Mouse (Mus musculus) kidney, adult 18-20 months (tissue): ENCODE results near the gene Irak1.
A peak's percentile ranks its signal among the peaks of the same experiment; 100 is the strongest.

ENCODE experiments used
- DNase-seq: peaks from one replicate; pipeline ENCODE4 v3.0.0; 2021

Irak1 gene

GRCm38 (mm10) chrX:74023188-74024049 is at the start of gene Irak1:
Irak1 (minus strand) TSS chrX:74023918.
- peak; percentile 85 for DNase-seq

DNA sequence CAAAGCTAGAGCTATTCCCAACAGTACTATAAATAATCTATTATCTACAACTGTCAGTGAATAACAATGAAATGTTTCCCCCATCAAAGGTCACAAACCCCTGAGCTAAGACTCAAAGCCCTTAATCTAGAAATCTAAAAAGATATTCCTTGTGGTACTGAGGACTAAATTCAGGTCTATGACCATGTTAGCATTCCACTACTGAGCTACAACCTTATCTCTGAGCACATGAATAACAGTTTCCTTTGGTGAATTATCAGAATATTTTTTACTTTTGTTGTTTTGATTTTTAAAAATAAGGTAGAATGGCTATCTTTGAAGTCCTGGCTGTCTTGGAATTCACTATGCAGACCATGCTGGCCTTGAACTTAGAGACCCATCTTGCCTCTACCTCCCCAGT is 47.1 kb upstream of the Irak1 start:
- no peak for DNase-seq

DNA sequence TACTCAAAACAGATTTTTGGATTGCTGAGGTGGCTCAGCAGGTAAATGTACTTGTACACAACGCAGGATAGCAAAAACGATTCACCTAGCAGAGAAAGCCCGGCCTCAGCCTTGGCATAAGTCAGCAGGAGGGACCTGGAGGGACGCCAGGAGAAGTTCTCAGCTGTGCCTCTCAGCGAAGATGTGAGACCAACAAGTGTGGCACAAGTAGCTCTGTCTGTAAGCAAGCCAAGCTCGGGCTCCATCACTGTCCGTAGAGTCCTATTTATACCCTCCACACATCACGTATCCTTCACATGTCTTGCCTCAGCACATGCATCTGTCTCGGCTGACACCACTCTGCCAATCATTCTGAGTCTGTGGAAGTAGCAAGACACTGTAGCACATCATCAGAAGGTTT is 44.2 kb upstream of the Irak1 start:
- DNase-seq, result peak; percentile 11

GRCm38 (mm10) chrX:74045107-74045506 is 21.4 kb upstream of the Irak1 start:
- DNase-seq, result no peak

DNA sequence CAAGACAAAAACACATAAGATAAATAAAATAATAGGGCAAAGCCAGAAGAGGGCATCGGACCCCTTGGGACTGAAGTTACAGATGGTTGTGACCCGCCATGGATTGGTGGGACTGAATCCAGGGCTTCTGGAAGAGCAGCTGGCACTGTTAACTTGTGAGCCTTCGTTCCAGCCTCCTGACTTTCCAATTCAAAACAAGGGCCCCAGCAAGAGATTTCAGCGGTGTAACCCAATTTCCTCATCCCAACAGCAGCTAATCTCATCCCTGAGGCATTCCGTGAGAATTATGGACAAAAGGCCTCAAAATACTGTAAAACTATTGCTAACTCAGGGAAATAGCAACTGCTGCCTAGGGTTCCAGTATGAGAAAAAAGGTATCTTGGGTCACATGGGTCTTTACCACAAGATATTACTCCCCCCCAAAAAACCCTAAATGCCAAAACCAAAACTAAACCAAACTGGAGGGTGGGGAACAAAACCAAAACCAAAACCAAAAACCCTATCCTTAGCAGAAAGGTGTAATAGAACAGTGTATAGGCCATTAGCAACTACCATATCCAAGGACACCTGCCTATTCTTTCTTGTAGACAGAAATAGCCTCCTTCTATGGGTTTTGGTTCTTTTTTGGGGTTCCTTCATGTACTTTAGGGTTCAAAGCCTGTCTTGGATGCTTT is 14.1 kb upstream of the Irak1 start:
- DNase-seq, result no peak

GRCm38 (mm10) chrX:74030000-74030399 is 6.3 kb upstream of the Irak1 start:
- peak; percentile 15 for DNase-seq

DNA sequence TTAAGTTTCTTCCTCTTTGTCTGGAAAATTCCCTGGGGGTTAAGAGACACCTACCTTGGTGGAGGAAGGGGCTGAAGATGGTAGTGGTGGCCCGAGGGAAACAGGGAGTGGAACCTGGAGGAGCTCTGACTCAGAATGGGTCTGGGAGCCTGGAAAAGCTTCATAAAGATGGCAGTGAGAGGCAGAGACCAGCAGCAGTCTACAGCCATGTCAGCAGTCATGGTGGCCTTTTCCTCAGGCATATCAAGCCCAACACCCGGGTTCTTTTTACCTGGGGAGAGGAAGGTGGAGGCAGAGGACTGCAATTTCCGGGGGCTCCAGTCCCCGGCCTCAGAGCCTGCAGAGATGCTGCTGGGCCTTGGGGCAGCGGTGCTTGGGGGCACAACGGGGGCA is 927 bp downstream of the Irak1 start:
- DNase-seq, result no peak

DNA sequence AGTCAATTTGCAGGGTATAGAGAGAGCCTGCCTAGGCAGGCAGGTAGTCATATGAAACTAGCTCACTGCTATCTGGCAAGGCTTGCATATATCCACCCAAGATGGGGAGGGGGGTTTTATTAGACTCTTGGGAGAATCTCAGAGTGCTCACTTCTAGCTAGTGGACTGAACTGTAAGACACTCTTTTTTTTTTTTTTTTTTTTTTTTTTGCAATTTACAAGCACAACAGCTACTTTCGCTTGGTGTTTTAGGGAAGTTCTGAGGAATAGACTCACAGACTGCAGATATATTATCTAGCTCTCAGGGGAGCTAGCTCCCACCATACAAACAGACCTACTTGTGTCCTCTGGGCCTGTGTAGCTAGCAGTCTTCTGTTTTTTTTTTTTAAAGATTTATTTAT is 9.1 kb downstream of the Irak1 start:
- no peak for DNase-seq

DNA sequence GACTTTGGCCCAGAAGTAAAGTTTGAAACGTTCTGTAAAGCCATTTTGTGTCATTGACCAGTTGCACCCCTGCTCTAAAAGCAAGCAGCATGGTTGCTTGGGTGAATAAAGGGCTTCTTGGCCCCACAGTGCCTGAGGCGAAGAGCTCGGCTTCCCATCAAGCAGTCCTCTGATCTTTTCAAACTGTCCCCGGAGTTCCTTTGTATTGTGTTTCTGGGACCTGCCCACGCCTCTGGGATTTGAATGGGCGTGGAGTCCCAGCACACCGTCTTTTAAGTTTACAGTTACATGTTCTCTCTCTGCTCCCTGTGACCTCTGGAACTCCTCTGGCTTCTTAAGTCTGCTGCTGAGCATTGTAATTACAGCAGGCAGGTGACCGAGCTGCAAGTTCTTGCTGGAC is 15.7 kb downstream of the Irak1 start:
- DNase-seq, result no peak

- no peak for DNase-seq
Observed at GRCm38 (mm10) chrX:74006401-74006800, 17.3 kb downstream of the Irak1 start.

DNA sequence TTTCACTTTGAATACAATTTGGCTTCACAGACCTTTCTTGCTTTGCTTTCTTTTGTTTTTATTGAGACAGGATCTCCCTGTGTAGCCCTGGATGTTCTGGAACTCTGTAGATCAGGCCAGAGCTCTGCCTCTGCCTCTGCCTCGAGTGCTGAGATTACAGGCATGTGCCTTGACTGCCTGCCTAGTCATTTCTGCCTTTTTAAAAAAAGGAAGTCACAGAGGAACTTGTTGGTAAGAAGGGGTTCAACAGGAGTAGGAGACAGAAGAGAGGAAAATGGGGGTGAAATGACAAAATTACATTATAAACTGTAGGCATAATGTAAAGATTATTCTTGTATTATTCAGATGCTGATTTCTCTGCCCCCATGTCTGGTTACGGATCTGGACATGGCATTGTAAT is 20.1 kb downstream of the Irak1 start:
- DNase-seq, result no peak

DNA sequence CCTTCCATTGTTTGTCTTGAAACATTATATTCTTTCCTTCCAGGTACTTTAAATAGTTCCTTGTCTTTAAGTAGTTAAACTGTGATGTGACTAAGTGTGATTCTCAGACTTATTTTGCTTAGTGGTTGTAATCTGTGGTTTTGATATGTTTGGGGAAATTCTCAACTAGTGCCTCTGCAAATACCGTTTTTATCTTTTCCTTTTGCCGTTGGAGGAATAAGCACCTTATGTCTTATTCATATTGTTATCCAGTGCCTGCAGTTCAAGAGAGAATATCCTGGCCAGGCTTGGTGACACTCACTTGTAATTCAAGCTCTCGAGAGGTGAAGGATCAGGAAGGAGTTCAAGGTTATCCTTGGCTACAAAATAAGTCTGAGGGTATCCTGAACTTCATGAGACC is 22.7 kb downstream of the Irak1 start:
- no peak for DNase-seq

- no peak for DNase-seq
Observed at GRCm38 (mm10) chrX:73998911-73999869, 24.5 kb downstream of the Irak1 start.

- no peak for DNase-seq
Observed at GRCm38 (mm10) chrX:73977783-73978182, 45.9 kb downstream of the Irak1 start.

DNA sequence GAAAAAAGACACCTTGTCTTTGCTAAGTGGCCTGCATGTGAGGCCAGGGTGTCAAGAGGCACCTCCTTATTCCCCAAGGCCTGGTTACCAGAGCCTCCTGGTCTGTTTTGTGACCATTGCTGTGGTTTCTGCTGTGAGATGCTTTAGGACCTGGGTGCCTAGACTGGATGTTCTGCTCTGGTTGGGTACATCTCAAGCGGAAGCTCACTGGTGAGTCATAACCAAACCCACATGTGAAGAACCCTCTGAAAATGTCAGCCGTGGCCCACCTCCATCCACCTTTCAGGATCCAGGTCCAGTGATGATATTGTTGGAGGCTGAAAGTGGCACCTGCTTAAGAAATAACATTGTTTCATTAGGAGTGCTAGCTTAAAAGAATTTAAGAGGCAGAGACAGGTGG is 47.4 kb downstream of the Irak1 start:
- DNase-seq, result no peak

- DNase-seq, result no peak
Observed at GRCm38 (mm10) chrX:73972774-73973173, 50.9 kb downstream of the Irak1 start.

DNA sequence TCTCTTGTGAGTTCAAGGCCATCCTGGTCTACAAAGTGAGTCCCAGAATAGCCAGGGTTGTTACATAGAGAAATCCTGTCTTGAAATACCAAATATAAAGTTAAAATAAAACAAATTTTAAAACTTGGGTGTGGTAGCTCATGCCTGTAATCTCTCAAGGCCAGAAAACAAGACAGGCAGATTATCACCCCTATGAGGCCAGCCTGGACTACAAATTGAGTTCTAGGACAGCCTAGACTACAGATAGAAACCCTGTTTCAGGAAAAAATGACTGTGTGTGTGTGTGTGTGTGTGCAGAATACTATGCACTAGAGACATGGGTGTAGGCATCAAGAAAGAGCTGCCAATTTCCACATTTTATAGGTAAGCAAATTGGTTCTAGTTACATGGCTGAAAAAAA is 52.9 kb downstream of the Irak1 start:
- no peak for DNase-seq

- DNase-seq, result no peak
Observed at GRCm38 (mm10) chrX:73969729-73970128, 54.0 kb downstream of the Irak1 start.

- DNase-seq, result no peak
Observed at GRCm38 (mm10) chrX:73969167-73969566, 54.6 kb downstream of the Irak1 start.

GRCm38 (mm10) chrX:73967177-73968075 is 56.3 kb downstream of the Irak1 start:
- DNase-seq, result peak; percentile 93

DNA sequence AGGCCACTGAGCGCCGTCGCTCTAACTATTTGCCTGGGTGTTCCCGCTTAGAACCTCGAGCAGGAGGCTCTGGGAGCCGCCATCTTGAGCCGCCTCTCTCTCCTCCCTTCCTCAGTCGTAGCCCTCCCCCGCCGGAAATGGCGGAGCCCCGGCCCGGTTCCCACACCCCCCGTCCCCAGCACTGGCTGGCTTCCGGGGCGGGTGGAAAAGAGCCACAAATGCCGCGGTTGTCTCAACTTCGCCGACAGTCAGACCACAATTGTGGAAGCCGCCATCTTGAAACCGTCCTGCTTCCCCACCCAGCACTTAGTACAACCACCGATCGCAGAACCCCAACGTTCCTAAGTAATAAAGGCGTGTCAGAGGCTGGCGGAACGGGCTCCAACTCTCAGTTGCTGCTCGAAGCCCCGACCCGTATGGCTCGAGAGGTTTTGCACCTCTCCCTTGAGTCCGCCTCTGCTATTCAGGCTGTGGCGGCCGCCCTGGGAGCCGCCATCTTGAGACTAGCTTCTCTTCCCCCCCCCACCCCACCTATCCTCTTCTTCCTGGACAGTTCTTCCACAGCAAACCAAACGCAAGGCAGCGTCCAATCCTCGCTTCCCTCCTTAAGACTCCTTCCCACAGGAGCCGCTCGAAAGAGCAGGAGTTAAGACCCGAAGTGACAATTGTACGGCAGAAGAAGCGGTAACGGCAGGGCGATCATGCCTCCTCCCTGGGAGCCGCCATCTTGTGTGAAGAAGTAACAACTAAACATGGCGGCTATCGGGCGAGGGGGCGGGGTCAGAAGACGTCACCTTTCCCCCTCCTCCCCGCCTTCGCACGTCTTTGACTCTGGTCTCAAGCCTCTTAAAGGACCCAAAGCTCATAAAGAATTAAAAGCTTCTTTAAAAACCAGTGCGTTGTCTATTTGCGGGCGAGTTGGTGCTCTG is 57.2 kb downstream of the Irak1 start, which contains the start of gene Hcfc1:
Gene Hcfc1, minus strand, starts transcription at position 110 of the 929 bp plus-strand sequence.
- DNase-seq, result peak; percentile 91
